Mouse (Mus musculus): Measurements from ENCODE around the gene Gm15093. TPM values are rescaled to one million over a fixed set of nuclear protein-coding genes. Genes with fewer than 3 reads are reported as not detected.

Gene Gm15093
- total RNA-seq (2023) = not detected

GRCm38 (mm10) chrX:149272077-149272476 lies at the start of gene Gm15093:
Gm15093 (plus strand) TSS chrX:149272377.

Other genes starting within 250 kb of the Gm15093 start
- gene Ott, start 198.1 kb upstream of the Gm15093 start, total RNA-seq (2023) = not detected
- not detected for gene Gm15085, start 175.2 kb downstream of the Gm15093 start, total RNA-seq (2023)